Mouse (Mus musculus): Measurements from ENCODE around the gene Mta1. TPM values are rescaled to one million over a fixed set of nuclear protein-coding genes. Genes with fewer than 3 reads are reported as not detected.

Gene Mta1
- polyA plus RNA-seq, 1 experiment, result 145 TPM

- no peak overlapping the region for H3K4me3 ChIP-seq (replicated peaks)
- TF ChIP-seq GATA1 (IDR thresholded peaks at IDR 0.05; ENCODE audit: borderline replicate concordance, low read length) (no peak), FLI1 (IDR thresholded peaks at IDR 0.05; ENCODE audit: low read length) (no peak)
- peaks cover 69% of the 10 kb centered on the region for H3K36me3 ChIP-seq (replicated peaks; ENCODE audit: low read length)
- H3K4me1 ChIP-seq, result peaks cover 16% of the 10 kb centered on the region
- H3K27me3 ChIP-seq (replicated peaks), result peaks cover 21% of the 10 kb centered on the region
- H3K9me3 ChIP-seq, result no peaks in the 10 kb centered on the region
Measured at GRCm38 (mm10) chr12:113069389-113069788, 28.7 kb upstream of the Mta1 start.

- Histone ChIP-seq H3K9me3 (no peaks in the 10 kb centered on the region), H3K36me3 (replicated peaks; ENCODE audit: low read length) (peaks cover 54% of the 10 kb centered on the region), H3K4me3 (replicated peaks) (no peak overlapping the region), H3K4me1 (peaks cover 25% of the 10 kb centered on the region), H3K27me3 (replicated peaks) (peaks cover 23% of the 10 kb centered on the region)
- no peak for TF ChIP-seq GATA1 (IDR thresholded peaks at IDR 0.05; ENCODE audit: borderline replicate concordance, low read length)
- no peak for TF ChIP-seq FLI1 (IDR thresholded peaks at IDR 0.05; ENCODE audit: low read length)
Measured at GRCm38 (mm10) chr12:113071321-113071720, 26.8 kb upstream of the Mta1 start.

- Histone ChIP-seq H3K4me1 (peaks cover 25% of the 10 kb centered on the region), H3K27me3 (replicated peaks) (peaks cover 23% of the 10 kb centered on the region), H3K4me3 (replicated peaks) (no peak overlapping the region), H3K9me3 (no peaks in the 10 kb centered on the region), H3K36me3 (replicated peaks; ENCODE audit: low read length) (peaks cover 49% of the 10 kb centered on the region)
- TF ChIP-seq GATA1 (IDR thresholded peaks at IDR 0.05; ENCODE audit: borderline replicate concordance, low read length) (no peak), FLI1 (IDR thresholded peaks at IDR 0.05; ENCODE audit: low read length) (no peak)
Measured at GRCm38 (mm10) chr12:113071827-113072226, 26.3 kb upstream of the Mta1 start.

GRCm38 (mm10) chr12:113073420-113074328, 24.4 kb upstream of the Mta1 start:
- Histone ChIP-seq H3K4me1 (peaks cover 25% of the 10 kb centered on the region), H3K27me3 (replicated peaks) (peaks cover 17% of the 10 kb centered on the region), H3K9me3 (no peaks in the 10 kb centered on the region), H3K4me3 (replicated peaks) (peak overlapping the region; percentile 91), H3K36me3 (replicated peaks; ENCODE audit: low read length) (peaks cover 33% of the 10 kb centered on the region)
- TF ChIP-seq FLI1 (IDR thresholded peaks at IDR 0.05; ENCODE audit: low read length), result no peak
- TF ChIP-seq GATA1 (IDR thresholded peaks at IDR 0.05; ENCODE audit: borderline replicate concordance, low read length), result no peak

GRCm38 (mm10) chr12:113074329-113075062, 23.6 kb upstream of the Mta1 start, which contains the start of gene Tex22:
TSS of gene Tex22 (plus strand) at chr12:113074502.
- Histone ChIP-seq H3K36me3 (replicated peaks; ENCODE audit: low read length) (peaks cover 25% of the 10 kb centered on the region), H3K9me3 (no peaks in the 10 kb centered on the region), H3K4me1 (peaks cover 25% of the 10 kb centered on the region), H3K27me3 (replicated peaks) (peaks cover 18% of the 10 kb centered on the region), H3K4me3 (replicated peaks) (peak within 1 kb of the TSS; percentile 91)
- TF ChIP-seq GATA1 (IDR thresholded peaks at IDR 0.05; ENCODE audit: borderline replicate concordance, low read length), result no peak
- no peak for TF ChIP-seq FLI1 (IDR thresholded peaks at IDR 0.05; ENCODE audit: low read length)

- peaks cover 18% of the 10 kb centered on the region for H3K27me3 ChIP-seq (replicated peaks)
- no peaks in the 10 kb centered on the region for H3K9me3 ChIP-seq
- H3K4me1 ChIP-seq, result peaks cover 25% of the 10 kb centered on the region
- H3K4me3 ChIP-seq (replicated peaks), result peak overlapping the region; percentile 91
- H3K36me3 ChIP-seq (replicated peaks; ENCODE audit: low read length), result peaks cover 19% of the 10 kb centered on the region
- TF ChIP-seq FLI1 (IDR thresholded peaks at IDR 0.05; ENCODE audit: low read length) (no peak), GATA1 (IDR thresholded peaks at IDR 0.05; ENCODE audit: borderline replicate concordance, low read length) (no peak)
Measured at GRCm38 (mm10) chr12:113075063-113075454, 23.0 kb upstream of the Mta1 start.

GRCm38 (mm10) chr12:113075486-113075885, 22.6 kb upstream of the Mta1 start:
- Histone ChIP-seq H3K9me3 (no peaks in the 10 kb centered on the region), H3K4me3 (replicated peaks) (no peak overlapping the region)
- TF ChIP-seq FLI1 (IDR thresholded peaks at IDR 0.05; ENCODE audit: low read length) (no peak), GATA1 (IDR thresholded peaks at IDR 0.05; ENCODE audit: borderline replicate concordance, low read length) (no peak)

GRCm38 (mm10) chr12:113087276-113087675, 10.8 kb upstream of the Mta1 start:
- Histone ChIP-seq H3K27me3 (replicated peaks) (peaks cover 73% of the 10 kb centered on the region), H3K4me1 (no peaks in the 10 kb centered on the region), H3K36me3 (replicated peaks; ENCODE audit: low read length) (no peaks in the 10 kb centered on the region), H3K9me3 (no peaks in the 10 kb centered on the region), H3K4me3 (replicated peaks) (no peak overlapping the region)
- no peak for TF ChIP-seq FLI1 (IDR thresholded peaks at IDR 0.05; ENCODE audit: low read length)
- TF ChIP-seq GATA1 (IDR thresholded peaks at IDR 0.05; ENCODE audit: borderline replicate concordance, low read length), result no peak

More at GRCm38 (mm10) chr12:113075486-113075885, 22.6 kb upstream of the Mta1 start:
- Histone ChIP-seq H3K4me1 (peaks cover 25% of the 10 kb centered on the region), H3K27me3 (replicated peaks) (peaks cover 18% of the 10 kb centered on the region), H3K36me3 (replicated peaks; ENCODE audit: low read length) (peaks cover 15% of the 10 kb centered on the region)

GRCm38 (mm10) chr12:113088026-113088425, 10.1 kb upstream of the Mta1 start:
- H3K4me1 ChIP-seq, result no peaks in the 10 kb centered on the region
- TF ChIP-seq FLI1 (IDR thresholded peaks at IDR 0.05; ENCODE audit: low read length), result no peak
- TF ChIP-seq GATA1 (IDR thresholded peaks at IDR 0.05; ENCODE audit: borderline replicate concordance, low read length), result no peak
- no peaks in the 10 kb centered on the region for H3K36me3 ChIP-seq (replicated peaks; ENCODE audit: low read length)
- no peaks in the 10 kb centered on the region for H3K9me3 ChIP-seq
- H3K27me3 ChIP-seq (replicated peaks), result peaks cover 72% of the 10 kb centered on the region
- H3K4me3 ChIP-seq (replicated peaks), result no peak overlapping the region

All from megakaryocyte, embryonic 14.5 days (primary cell).